Mouse (Mus musculus) megakaryocyte progenitor cell, adult 5-6 weeks (primary cell): Measurements from ENCODE around the gene Rps6ka2. TPM values are rescaled to one million over a fixed set of nuclear protein-coding genes. Genes with fewer than 3 reads are reported as not detected.
A peak's percentile ranks its signal among the peaks of the same experiment; 100 is the strongest.
"Not testable (repeated sequence)": the region's sequence is repeated elsewhere in the genome, so short reads cannot be mapped to it uniquely, and the experiment has no call there.

Source experiments
- ATAC-seq: replicated peaks from 2 replicates; pipeline ENCODE4 v1.8.0; 2016; ENCODE audit warnings: mild to moderate bottlenecking, moderate TSS enrichment, inconsistent platforms; ENCODE audit not compliant: poor library complexity
- total RNA-seq, 2 experiments: library from RNA; stranded (forward) in 1 of 2; stranded (reverse) in 1 of 2; fragments of 157-497, 149-512 nt in 1 of 2; fragments of 200-1000 nt in 1 of 2; gene quantifications; 2 replicates each; pipeline versions ENCODE4 v1.2.3 to v1.2.4; 2015 to 2017

Rps6ka2 gene
- total RNA-seq, 2 experiments from 2014 or later: 16.5 to 20.4 TPM

DNA sequence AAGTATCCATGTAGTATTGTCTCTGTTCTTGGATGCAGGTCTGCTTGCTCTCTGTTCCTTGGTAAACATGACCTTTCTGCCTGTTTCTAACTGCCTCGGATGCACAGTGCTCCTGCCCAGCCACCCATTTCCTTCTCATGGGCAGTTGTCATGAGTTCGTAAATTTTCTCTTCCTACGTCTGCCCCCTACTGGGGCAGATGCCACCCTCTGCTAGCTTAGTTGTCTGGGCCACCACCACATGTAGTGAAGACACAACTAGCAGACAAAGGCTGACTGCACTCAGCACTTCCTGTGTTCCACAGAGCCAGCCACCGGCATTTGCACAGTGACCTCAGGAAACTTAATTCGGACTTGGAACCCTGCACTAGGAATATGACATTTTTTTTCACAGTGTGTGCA lies 162.8 kb downstream of the Rps6ka2 start:
- ATAC-seq: peak; percentile 83

DNA sequence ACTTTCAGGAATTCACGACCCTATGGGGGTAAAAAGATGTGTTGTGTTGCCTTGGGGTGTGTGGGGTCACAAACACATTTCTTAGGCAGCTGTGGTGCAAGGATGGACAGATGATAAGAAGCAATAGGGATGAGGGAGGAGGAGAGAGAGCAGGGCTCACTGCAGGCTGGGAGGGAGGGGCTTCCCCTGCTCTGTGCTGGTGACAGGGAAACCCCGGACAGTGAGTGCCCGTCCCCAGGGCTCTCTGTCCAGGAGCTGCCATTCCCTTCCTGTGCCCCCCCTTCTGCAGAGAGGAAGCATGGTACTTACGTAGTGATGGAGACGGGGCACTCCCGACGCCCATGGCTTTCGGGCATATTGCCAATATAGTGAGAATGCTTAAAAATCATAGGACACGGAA lies 167.5 kb downstream of the Rps6ka2 start:
- ATAC-seq: not testable (repeated sequence)

DNA sequence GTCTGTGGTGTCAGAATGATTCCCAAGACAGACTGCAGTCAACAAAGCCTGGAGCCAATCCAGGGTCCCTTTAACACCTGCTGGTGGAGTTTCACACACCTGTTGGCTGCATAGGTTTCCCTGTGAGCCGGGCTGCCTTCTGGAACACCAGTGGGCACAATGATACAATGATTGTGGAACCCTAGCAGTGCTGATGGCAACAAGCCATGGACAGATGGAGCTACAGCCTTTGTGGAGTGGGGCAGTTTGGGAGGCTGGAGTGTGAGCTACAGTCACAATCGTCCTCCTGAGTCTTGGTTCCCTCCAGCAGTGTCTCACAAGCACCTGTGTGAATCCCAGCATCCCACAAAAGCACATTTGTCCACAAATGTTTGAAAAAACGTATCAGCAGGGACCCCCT lies 178.8 kb downstream of the Rps6ka2 start:
- ATAC-seq: not testable (repeated sequence)

GRCm38 (mm10) chr17:7352596-7352995 lies 182.7 kb downstream of the Rps6ka2 start, which contains the start of gene Ttll2:
Gene Ttll2 (minus strand): TSS chr17:7352696.
- not testable (repeated sequence) for ATAC-seq

Other genes with a start within 250 kb of the Rps6ka2 start
- 30.8 and 30.9 TPM in 2 replicates for gene Rsph3b, start 221.4 kb upstream of the Rps6ka2 start, total RNA-seq (2015)
- gene Rsph3b, start 221.4 kb upstream of the Rps6ka2 start, total RNA-seq (2017): 33.0 and 39.2 TPM in 2 replicates
- gene Tagap1, start 209.0 kb upstream of the Rps6ka2 start, total RNA-seq (2015): 45.2 and 58.1 TPM in 2 replicates
- 34.9 and 46.6 TPM in 2 replicates for gene Tagap1, start 209.0 kb upstream of the Rps6ka2 start, total RNA-seq (2017)
- gene Rnaset2b, start 199.5 kb upstream of the Rps6ka2 start, total RNA-seq (2015): 863 and 899 TPM in 2 replicates
- gene Rnaset2b, start 199.5 kb upstream of the Rps6ka2 start, total RNA-seq (2017): 903 and 1,046 TPM in 2 replicates
- gene Gm49721, start 191.2 kb upstream of the Rps6ka2 start, total RNA-seq (2015): not detected in 2 replicates
- not detected in 2 replicates for gene Gm49721, start 191.2 kb upstream of the Rps6ka2 start, total RNA-seq (2017)
- gene Gm1604a, start 144.5 kb upstream of the Rps6ka2 start, total RNA-seq (2015): not detected in 2 replicates
- 6.0 and 6.4 TPM in 2 replicates for gene Gm1604a, start 144.5 kb upstream of the Rps6ka2 start, total RNA-seq (2017)
- not detected in 2 replicates for gene Tcp10a, start 154.5 kb downstream of the Rps6ka2 start, total RNA-seq (2015)
- gene Tcp10a, start 154.5 kb downstream of the Rps6ka2 start, total RNA-seq (2017): not detected in 2 replicates
- gene Ttll2, start 182.6 kb downstream of the Rps6ka2 start, total RNA-seq (2015): not detected in 2 replicates
- gene Ttll2, start 182.6 kb downstream of the Rps6ka2 start, total RNA-seq (2017): not detected in 2 replicates
- gene Gm49630, start 201.9 kb downstream of the Rps6ka2 start, total RNA-seq (2015): not detected in 2 replicates
- not detected in 2 replicates for gene Gm49630, start 201.9 kb downstream of the Rps6ka2 start, total RNA-seq (2017)
- 0.64 TPM in 1 of 2 replicates, not detected in the other for gene Unc93a2, start 215.3 kb downstream of the Rps6ka2 start, total RNA-seq (2015)
- gene Unc93a2, start 215.3 kb downstream of the Rps6ka2 start, total RNA-seq (2017): not detected in 2 replicates